Mouse (Mus musculus): Measurements from ENCODE around the gene Dgkg.
A peak's percentile ranks its signal among the peaks of the same experiment; 100 is the strongest.

The Dgkg gene

DNA sequence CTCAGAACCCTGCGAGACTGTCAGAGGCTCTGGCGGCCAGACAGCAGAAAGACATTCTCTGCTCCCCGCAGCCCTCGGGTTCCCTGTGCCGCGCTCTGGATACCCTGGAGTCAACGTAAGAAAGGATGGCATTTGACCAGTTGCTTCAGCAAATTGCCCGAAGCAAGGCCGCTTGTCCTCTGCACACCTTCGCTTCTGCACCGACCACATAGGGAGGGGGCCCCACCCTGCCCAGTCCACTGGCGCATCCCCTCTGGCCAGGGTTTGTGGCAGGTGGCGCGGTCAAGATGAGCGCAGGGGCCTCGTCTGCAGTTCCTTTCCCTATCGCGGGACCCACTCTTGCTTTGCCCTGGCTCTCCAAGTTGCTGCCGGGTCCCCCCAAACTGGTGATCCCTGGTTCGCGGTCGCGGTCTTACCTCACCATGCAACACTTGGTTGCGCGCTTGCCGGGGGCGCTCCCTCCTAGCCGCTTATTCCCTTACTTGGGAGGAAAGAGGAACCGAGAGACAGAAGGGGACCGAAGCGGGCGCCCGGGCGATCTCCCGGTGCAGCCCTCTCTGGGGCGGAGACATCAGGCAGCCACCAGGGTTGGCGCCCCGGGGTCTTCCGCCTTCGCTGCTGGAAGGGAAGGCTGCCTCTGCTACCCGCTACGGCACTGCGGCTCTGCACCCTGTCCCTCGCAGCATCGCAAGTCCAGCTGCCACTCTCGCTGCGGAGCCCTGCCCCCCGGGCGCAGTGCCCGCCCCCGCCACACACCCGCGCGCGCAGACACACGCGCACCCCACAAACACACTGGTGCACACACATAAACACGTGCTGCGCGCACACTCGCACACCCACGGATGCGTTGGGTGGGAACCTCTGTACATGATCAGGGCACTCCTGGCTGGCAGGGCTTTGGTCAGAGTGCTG is at the start of gene Dgkg:
Dgkg (minus strand) TSS at position 689 of the 912 bp plus-strand sequence.
- peak in 1 of 2 experiments; percentile 63 for DNase-seq (ENCODE audit: low spot score in 2 of 2)

DNA sequence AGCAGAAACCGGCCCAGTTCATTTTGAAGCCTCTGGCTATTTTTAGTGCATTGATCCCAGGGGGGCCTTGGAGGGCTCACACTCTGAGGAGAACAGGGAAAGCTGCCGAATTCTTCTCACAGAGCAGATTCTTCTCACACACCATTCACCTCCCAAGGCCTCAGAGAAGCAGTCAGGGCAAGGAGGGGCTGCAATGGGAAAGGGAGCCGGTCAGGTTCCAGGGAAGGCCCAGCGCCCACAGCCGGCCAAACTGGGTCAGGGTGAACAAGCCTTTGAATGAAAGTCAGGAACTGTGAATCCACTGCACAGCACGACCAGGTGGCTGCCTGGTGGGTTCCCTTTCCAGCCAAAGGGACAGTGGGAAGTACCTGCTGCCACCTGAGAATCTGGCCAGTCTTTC is 47.9 kb upstream of the Dgkg start:
- no peak for DNase-seq (ENCODE audit: low spot score in 2 of 2)

DNA sequence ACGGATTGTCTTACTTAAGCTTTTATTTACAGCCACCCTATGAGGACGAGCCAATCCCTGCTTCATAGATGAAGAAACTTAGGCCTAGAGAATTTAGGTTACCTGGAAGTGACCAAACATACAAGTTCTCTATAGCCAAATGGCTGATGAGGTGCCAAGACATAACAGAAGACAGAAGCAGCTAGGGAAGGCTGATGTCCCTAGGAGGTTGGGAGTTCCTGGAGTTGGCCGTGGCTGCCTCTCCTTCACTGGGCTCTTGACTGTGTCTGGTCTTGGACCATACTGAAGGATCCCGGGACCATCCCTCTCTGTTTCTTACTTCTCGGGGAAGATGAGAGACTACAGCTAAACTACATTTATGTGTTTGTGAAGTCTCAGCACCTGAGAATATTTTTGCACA is 47.1 kb upstream of the Dgkg start:
- DNase-seq (ENCODE audit: low spot score in 2 of 2), result no peak

DNA sequence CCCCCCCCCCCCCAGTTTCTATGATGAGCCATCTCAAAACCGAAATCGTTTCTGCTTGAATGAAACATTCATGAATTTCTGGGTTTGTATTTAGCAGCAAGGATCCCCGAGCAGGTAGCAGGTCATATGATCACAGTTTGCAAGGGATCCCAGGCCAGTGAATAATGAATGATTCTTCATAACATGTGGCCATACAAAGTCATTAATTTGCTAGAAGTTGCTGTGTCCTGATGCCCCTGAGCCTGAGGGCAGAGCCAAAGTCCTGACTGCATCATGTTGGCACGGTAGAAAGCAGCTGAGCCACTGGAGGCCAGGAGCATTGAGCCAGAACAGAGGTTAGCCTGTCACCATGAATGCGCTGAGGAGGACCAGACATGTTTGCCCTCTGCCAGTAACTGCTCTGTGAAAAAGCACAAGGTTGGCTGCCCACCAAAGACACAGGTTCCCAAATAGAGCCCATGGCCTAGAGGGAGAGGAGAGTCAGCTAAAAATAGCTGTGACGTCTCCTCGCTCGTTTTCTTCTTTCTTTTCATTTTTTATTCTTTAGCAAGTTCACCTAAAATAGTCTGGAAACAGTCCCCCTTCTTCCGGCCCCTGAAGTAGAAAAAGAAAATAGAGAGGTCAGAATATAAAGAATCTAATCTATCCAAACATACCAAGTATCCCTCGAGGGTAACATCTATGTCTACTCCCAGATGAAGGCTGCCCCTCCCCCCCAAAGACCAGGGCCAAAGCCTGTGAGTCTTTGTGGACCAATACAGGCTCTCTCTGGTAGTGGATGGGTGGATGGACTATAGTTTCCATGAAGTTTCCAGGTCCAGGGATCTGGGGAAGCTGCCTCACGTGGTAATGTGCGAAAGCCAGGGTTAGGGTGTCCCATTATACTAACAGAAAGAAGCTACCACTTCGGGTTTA is 42.1 kb upstream of the Dgkg start:
- DNase-seq (ENCODE audit: low spot score in 2 of 2), result no peak

DNA sequence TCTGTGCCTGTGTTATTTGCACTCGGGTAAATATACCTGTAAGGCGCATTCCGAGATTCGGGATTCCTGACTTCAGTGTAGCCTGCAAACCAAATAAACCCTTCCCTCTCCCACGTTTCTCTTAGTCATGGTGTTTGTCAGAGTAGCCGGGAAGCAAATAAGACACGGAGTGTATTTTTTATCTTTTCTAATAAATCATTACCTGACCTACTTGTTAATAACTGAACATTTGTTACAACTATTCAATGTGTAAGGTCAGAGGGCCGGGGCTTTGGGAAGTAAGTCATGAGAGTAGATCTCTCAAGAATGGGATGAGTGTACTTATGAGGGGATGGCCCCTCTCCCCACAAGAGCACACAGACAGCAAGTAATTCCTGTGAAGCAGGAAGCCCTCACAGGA is 41.1 kb upstream of the Dgkg start:
- DNase-seq (ENCODE audit: low spot score in 2 of 2), result no peak

DNA sequence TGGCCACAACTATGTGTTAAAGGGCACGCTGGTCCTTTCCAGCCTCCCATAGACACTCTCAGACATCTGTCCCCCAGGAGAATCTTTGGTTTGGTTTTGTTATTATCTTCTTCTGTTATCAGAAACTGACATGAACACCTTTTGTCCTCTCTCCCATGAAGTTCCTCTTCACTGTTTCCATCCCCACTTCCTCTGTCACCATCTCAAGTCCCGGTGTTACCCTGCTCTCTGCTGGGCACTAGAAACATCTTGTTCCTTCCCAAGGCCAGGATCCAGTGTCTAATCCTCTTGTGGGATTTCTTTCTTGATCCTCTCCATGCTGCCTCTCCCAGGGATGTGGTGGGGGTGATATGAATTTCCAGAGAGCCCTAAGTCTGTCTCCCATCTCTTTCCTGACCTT is 32.6 kb upstream of the Dgkg start:
- no peak for DNase-seq (ENCODE audit: low spot score in 2 of 2)

DNA sequence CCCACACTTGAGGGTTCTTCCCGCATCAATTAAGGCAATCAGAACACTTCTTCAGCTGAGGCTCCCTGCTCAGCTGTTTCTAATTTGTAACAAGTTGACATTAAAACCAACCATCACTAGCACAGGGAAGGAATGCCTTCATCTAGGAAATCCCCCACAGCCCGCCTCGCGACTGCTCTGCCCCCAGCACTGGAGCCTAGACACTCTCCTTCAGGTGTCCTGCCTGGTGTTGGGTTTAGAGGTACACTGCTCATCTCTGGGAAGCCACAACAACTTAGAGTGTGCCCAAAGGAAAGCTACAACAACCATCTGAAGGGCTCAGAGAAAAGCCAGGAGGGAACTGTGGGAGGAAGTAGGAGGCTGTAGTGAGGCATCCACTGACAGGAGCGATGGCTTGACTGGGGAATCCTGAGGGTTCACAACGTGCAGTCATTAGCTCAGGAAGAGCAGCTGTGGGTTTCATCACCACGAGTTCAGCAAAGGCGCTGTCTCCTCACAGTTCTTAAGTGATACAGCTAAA is 30.8 kb upstream of the Dgkg start:
- DNase-seq (ENCODE audit: low spot score in 2 of 2), result no peak

DNA sequence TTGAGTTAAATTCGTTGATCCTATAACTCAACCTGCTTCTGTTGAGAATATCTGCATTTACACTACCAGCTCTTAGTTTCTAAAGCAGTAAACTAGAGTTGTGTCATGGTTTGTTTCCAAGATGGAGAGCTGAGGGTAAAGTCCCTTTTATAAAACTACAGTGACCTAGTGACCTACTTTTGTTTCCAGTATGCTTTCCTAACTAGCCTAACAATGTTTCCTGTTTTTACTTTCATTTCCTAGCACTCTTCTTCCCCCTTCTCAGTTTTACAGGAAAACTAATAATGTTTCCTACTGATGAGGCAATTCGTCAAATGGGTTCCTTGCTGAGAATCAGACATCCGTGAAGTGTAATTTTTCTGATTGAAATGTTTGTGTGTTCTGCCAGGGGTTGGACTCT is 26.6 kb upstream of the Dgkg start:
- no peak for DNase-seq (ENCODE audit: low spot score in 2 of 2)

DNA sequence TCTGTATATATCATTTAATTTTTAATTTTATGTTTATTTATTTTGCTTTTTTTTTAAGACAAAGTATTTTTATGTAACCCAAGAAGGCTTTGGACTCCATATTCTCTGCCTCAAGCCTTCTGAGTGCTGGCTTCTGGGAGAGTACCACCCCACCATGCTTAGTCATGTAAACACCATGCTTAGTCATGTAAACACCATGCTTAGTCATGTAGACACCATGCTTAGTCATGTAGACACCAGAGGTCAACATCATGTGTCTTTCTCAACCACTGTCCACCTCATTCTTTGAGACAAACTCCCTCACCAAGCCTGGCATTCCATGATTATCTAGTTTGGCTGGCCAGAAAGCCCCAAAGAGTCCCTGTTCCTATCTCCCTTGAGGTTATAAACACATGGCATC is 25.7 kb upstream of the Dgkg start:
- no peak for DNase-seq (ENCODE audit: low spot score in 2 of 2)

DNA sequence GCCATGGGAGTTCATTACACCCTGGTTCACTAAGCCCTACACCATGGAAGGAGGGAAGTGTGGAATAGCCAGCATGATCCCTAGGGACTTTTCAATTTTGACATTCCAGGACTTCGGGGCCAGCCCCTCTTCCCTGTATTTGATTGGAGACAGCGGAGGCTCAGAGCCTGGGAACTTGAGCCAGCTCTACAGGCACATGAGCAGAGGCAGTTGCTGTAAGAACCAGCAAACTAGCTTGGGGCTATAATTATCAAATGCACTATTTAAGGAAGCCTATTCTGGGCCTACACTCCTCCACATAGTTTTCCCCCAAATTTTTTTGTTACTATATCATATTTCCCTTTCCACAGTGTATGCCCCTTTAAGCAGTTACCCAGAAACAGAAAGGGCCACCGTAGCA is 22.6 kb upstream of the Dgkg start:
- DNase-seq (ENCODE audit: low spot score in 2 of 2), result no peak

DNA sequence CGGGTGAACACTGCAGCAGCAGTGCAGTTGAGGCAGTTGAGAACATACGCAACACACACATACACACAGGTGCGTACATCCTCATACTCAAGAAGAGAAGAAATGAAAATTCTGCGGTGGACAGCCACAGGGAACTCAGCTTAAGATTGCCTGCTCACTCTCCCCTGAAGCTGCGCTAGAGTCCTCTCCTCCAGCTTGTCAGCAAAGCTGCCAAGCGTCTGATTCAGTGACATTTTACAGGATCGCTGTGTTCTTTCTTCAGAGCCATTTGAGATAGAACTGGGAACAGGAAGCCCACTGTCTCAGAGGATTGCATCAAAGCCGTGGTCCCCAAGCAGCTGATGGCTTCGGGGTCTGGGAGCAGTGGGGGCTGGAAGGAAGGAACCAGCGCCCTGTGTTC is 17.6 kb upstream of the Dgkg start:
- DNase-seq (ENCODE audit: low spot score in 2 of 2), result no peak

DNA sequence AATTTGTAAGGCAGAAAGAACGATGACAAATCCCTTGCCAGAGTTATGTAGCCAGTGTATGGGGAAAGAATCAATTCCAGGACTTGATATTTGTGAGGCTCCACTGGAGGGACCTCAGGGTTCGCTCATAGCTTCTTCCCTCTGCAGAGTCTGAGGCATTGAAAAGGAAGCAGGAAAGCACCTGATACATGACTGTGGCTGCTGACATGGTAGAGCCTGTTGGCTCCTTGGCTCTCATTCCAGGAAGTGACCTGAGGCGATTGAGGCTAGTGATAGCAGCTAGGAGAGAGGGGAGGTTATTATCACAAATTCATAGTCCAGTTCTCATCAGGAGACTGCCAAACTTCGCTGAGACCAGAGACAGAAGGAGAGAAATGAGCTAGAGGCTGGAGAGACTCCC is 17.1 kb upstream of the Dgkg start:
- no peak for DNase-seq (ENCODE audit: low spot score in 2 of 2)

DNA sequence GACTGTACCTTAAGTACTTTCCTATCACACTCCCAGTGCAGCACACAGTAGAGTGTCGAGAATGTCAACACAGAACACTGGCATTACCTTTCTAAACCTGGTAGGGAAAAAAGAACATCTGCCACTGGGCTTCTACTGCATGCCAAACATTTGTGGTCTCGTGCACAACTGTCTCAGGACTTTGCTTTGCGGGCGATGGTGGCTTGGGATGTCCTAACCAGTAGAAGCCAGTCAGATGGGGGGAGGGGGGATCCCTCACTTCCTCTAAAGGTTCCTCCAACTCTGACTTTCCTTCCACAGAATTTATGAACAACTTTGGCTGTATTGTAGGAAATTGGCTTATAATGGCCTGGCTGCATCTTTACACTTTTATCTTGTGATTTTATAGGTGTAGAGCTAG is 7.0 kb upstream of the Dgkg start:
- DNase-seq (ENCODE audit: low spot score in 2 of 2), result no peak

DNA sequence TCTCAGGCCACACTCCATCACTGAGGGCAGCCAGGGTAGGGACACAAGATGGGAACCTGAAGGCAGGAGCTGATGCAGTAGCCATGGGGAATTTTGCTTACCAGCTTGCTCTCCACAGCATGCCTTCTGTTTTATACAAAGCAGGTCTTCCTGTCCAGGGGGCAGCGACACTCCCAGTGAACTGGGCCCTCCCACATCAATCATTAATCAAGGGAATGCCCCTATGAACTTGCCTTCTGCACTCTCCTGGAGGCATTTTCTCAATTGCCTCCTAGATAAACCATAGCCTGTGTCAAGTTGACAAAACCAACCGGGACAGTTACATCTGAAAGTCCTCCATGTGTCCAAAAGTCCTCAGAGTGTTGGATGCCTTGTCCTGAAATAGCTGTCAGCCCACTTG is 6.1 kb upstream of the Dgkg start:
- DNase-seq (ENCODE audit: low spot score in 2 of 2), result no peak

DNA sequence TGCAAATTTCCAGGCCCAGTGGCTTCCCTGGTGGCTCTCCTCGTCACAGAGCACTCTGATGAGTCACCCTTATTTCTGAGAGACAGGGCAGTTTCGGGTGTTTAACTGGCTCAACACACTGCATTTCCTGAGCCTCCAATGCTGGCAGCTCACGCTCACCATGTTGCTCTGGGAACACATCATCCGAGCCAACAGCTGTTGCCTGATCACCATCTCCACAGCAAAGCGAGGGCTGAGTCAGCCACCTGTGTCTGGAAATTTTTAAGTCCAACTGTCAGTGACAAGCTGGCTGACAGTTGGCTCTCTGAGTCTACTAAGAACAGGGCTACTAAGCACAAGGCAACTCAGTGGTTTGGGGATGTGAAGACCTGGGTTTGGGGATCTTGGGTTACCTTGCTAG is 4.1 kb upstream of the Dgkg start:
- no peak for DNase-seq (ENCODE audit: low spot score in 2 of 2)

DNA sequence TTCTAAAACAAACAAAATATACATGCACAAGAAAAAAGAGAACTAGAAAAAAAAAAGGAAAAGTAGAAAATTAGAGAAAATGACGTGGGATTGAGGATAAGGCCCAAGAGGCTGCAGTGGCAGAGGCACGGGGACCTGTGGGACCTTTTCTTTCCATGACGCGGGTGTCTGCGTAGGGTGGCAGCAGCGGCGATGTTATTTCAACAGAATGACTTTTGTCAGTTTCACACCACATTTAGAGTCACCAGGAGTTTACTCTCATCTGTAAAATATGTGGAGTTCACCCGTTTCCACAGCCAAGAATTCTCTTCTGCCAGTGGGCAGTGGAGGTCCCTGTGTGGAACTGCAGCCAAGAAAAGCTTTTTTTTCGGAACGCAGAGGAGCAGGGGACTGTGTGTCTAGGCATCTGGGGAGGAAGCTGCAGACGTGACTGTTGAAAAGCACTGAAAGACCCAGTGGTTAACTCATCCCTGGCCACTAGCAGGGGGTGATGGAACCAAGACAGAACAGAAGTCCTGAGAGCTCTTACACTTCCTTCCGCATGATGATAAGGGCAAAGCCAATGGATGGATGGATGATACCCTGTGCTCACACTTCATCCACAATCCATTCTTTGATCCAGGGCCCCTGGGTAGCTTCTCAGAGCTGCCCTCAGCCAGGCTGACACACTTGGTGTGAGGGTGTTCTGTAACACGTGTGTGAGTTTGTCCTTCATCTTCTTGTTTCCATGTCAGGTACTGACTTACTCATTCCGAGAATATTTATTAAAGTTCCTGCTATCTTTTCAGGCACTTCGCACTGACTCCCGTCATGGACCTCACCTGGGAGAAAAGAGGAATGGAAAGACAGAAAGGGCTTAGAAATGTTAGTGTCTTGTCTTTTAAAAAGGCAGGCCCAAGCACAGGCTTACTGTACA is 1.1 kb upstream of the Dgkg start:
- peak in 1 of 2 experiments; percentile 10 for DNase-seq (ENCODE audit: low spot score in 2 of 2)

DNA sequence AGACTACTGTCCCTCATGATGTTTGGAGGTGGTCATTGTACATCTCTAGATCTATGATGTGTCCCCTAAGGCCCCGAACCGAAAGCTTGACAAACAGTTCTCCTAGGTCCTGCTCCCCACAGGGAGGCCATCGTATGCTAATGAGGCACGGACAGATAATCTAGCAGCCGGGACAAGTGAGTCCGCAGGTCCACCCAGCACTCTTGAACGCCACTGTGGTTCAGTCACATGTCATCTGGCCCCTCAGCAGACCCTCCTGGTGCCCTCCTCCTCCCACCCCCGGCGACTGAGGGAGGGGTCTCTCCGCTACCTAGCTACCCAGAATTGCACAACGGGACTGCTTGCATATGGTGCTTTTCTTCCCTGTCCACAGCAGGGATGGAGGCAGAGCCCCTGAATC is 1.2 kb downstream of the Dgkg start:
- no peak for DNase-seq (ENCODE audit: low spot score in 2 of 2)

DNA sequence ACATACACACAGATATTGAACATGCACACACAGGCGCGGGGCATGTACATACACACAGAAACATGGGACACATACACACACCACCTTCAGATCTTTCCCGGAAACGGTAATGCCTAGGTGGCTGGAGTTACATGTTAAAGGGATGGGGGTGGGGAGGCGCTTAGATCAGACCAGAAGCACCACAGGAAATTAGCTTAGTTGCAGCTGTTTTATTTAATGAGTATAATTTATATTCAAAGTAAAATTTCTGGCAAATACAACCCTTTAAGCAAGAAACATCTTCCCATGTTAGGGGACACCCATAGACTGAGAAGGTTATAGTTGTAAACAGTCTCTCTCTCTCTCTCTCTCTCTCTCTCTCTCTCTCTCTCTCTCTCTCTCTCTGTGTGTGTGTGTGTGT is 1.8 kb downstream of the Dgkg start:
- no peak for DNase-seq (ENCODE audit: low spot score in 2 of 2)

DNA sequence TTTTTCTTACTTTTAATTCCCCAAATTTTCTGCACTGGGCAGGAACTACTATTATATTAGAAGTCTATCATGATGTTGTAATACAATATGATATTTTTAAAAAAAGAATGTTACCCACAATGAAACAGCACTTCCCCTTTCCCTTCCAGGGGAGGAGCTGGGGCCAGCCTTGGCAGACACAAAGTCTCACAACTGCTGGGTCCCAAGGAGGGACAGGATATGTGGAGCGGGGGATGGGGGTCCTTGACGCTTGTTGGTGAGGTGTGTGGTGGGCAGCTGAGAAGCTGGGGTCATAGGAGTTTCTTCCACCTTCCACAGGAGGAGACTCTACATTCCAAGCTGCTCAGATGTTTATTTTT is 2.6 kb downstream of the Dgkg start:
- DNase-seq (ENCODE audit: low spot score in 2 of 2), result no peak

DNA sequence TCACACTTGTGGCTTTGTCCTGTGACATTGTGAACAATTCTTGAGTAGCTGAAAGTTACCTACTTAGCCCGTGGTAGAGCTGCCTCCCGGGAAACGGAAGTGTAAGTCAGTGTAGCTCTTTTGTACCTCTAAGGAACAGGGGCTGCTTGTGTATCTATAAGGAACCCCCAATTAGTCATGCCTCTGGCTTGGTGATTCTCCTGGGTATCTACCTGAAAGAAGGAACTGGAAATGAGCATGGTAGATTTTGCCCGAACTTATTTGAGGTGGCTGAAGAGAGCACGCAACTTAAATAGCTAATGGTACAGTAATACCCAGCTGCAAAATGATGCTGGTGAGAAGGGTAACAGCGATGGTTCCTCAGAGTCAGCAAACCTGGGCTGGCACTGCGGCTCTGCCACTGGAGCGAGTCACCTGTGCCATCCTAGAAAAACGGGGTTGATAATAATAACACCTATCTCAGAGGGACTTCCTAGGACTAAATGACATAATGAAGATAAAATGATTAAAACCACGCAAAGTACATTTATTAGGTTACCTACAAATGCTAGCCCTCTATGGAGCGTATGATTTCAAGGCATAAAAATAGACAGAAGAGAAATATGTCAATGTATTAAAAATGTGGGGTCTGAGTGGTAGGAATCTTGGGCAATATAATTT is 3.1 kb downstream of the Dgkg start:
- DNase-seq (ENCODE audit: low spot score in 2 of 2), result no peak

DNA sequence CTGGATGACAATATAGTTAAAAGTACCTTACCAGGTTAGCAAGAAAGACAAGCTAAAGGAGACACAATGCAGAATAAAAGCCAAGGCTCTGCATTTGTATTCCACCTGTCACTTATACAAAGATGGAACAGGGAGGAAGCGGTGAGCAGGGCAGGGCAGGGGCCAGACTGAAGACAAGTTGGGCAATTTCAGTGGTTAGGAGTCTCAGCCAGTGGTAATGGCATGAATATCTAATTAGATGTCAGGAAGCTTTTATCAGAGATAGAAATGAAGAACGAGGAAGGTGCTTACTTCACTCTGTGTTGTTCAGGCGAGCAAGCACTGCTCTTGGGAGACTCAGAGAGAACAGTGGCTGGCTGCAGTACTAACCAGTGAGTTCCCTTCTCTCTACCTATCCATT is 5.8 kb downstream of the Dgkg start:
- DNase-seq (ENCODE audit: low spot score in 2 of 2), result no peak
